Mouse (Mus musculus): Measurements from ENCODE around the gene Tnrc6b. TPM values are rescaled to one million over a fixed set of nuclear protein-coding genes. Genes with fewer than 3 reads are reported as not detected.

The Tnrc6b gene
- total RNA-seq, 1 experiment, result 37.0 TPM

- DNase-seq (ENCODE audit: low read depth, low spot score), result no peak
- Histone ChIP-seq H3K9me3 (ENCODE audit: control insufficient read depth, insufficient read depth, low read depth, low read length) (no peaks in the 10 kb centered on the region), H3K36me3 (ENCODE audit: control insufficient read depth, insufficient read depth, low read length, poor library complexity, severe bottlenecking) (no peaks in the 10 kb centered on the region), H3K4me3 (ENCODE audit: insufficient read depth in 1 of 2, low read depth in 1 of 2, low read length in 2 of 2, poor library complexity in 1 of 2, severe bottlenecking in 1 of 2) (no peak overlapping the region), H3K27ac (ENCODE audit: insufficient read depth, low read depth, low read length, poor library complexity, severe bottlenecking) (no peak overlapping the region), H3K9ac (ENCODE audit: insufficient read depth, low read depth, low read length, poor library complexity, severe bottlenecking) (no peak overlapping the region), H3K4me1 (ENCODE audit: control insufficient read depth in 2 of 2, insufficient read depth in 2 of 2, low read length in 2 of 2, poor library complexity in 1 of 2) (no peaks in the 10 kb centered on the region; a peak in 1 of 4 replicates)
- TF ChIP-seq MAFK (IDR thresholded peaks at IDR 0.05; ENCODE audit: insufficient read depth, low read depth, low read length), result no peak
- TF ChIP-seq CHD2 (IDR thresholded peaks at IDR 0.05; ENCODE audit: low read depth, low read length), result no peak
- TF ChIP-seq HCFC1 (IDR thresholded peaks at IDR 0.05; ENCODE audit: borderline replicate concordance, insufficient read depth, low read length), result no peak
- TF ChIP-seq ZNF384 (IDR thresholded peaks at IDR 0.05; ENCODE audit: low read depth, low read length), result no peak
- TF ChIP-seq ZC3H11A (IDR thresholded peaks at IDR 0.05; ENCODE audit: borderline replicate concordance, low read depth, low read length), result no peak
- in situ Hi-C loops (cut with MboI; ENCODE audit: low sequenced_read_pairs in 2 of 2, unreplicated experiment in 2 of 2), result no loop called here
Observed at GRCm38 (mm10) chr15:80983264-80983663, 272.2 kb downstream of the Tnrc6b start.

- no peaks in the 10 kb centered on the region for H3K36me3 ChIP-seq (ENCODE audit: control insufficient read depth, insufficient read depth, low read length, poor library complexity, severe bottlenecking)
- H3K4me3 ChIP-seq (ENCODE audit: insufficient read depth in 1 of 2, low read depth in 1 of 2, low read length in 2 of 2, poor library complexity in 1 of 2, severe bottlenecking in 1 of 2), result no peak overlapping the region
- in situ Hi-C loops (cut with MboI; ENCODE audit: low sequenced_read_pairs in 2 of 2, unreplicated experiment in 2 of 2), result no loop called here
- TF ChIP-seq CHD2 (IDR thresholded peaks at IDR 0.05; ENCODE audit: low read depth, low read length) (no peak), ZC3H11A (IDR thresholded peaks at IDR 0.05; ENCODE audit: borderline replicate concordance, low read depth, low read length) (no peak), MAFK (IDR thresholded peaks at IDR 0.05; ENCODE audit: insufficient read depth, low read depth, low read length) (no peak), ZNF384 (IDR thresholded peaks at IDR 0.05; ENCODE audit: low read depth, low read length) (no peak), HCFC1 (IDR thresholded peaks at IDR 0.05; ENCODE audit: borderline replicate concordance, insufficient read depth, low read length) (no peak)
- no peak overlapping the region for H3K9ac ChIP-seq (ENCODE audit: insufficient read depth, low read depth, low read length, poor library complexity, severe bottlenecking)
- no peak for DNase-seq (ENCODE audit: low read depth, low spot score)
- H3K9me3 ChIP-seq (ENCODE audit: control insufficient read depth, insufficient read depth, low read depth, low read length), result no peaks in the 10 kb centered on the region
- H3K27ac ChIP-seq (ENCODE audit: insufficient read depth, low read depth, low read length, poor library complexity, severe bottlenecking), result no peak overlapping the region
- no peaks in the 10 kb centered on the region for H3K4me1 ChIP-seq (ENCODE audit: control insufficient read depth in 2 of 2, insufficient read depth in 2 of 2, low read length in 2 of 2, poor library complexity in 1 of 2)
Observed at GRCm38 (mm10) chr15:80988331-80988730, 277.2 kb downstream of the Tnrc6b start.

- no peaks in the 10 kb centered on the region for H3K36me3 ChIP-seq (ENCODE audit: control insufficient read depth, insufficient read depth, low read length, poor library complexity, severe bottlenecking)
- TF ChIP-seq ZC3H11A (IDR thresholded peaks at IDR 0.05; ENCODE audit: borderline replicate concordance, low read depth, low read length) (no peak), ZNF384 (IDR thresholded peaks at IDR 0.05; ENCODE audit: low read depth, low read length) (no peak), HCFC1 (IDR thresholded peaks at IDR 0.05; ENCODE audit: borderline replicate concordance, insufficient read depth, low read length) (no peak), MAFK (IDR thresholded peaks at IDR 0.05; ENCODE audit: insufficient read depth, low read depth, low read length) (no peak), CHD2 (IDR thresholded peaks at IDR 0.05; ENCODE audit: low read depth, low read length) (no peak)
- H3K9me3 ChIP-seq (ENCODE audit: control insufficient read depth, insufficient read depth, low read depth, low read length), result no peaks in the 10 kb centered on the region
- no peak for DNase-seq (ENCODE audit: low read depth, low spot score)
- H3K4me1 ChIP-seq (ENCODE audit: control insufficient read depth in 2 of 2, insufficient read depth in 2 of 2, low read length in 2 of 2, poor library complexity in 1 of 2), result no peaks in the 10 kb centered on the region
- H3K4me3 ChIP-seq (ENCODE audit: insufficient read depth in 1 of 2, low read depth in 1 of 2, low read length in 2 of 2, poor library complexity in 1 of 2, severe bottlenecking in 1 of 2), result no peak overlapping the region
- in situ Hi-C loops (cut with MboI; ENCODE audit: low sequenced_read_pairs in 2 of 2, unreplicated experiment in 2 of 2), result no loop called here
- H3K9ac ChIP-seq (ENCODE audit: insufficient read depth, low read depth, low read length, poor library complexity, severe bottlenecking), result no peak overlapping the region
- H3K27ac ChIP-seq (ENCODE audit: insufficient read depth, low read depth, low read length, poor library complexity, severe bottlenecking), result no peak overlapping the region
Observed at GRCm38 (mm10) chr15:80989712-80990111, 278.6 kb downstream of the Tnrc6b start.

Other genes starting within 250 kb of the Tnrc6b start
- gene Enthd1, start 146.2 kb upstream of the Tnrc6b start, total RNA-seq (2012; rRNA removed), result 0.49 TPM in 1 of 2 replicates, not detected in the other
- 0.05 and 0.45 TPM in 2 replicates for gene Grap2, start 138.7 kb upstream of the Tnrc6b start, total RNA-seq (2012; rRNA removed)
- 0.58 and 1.0 TPM in 2 replicates for gene Fam83f, start 39.5 kb upstream of the Tnrc6b start, total RNA-seq (2012; rRNA removed)
- 124 and 166 TPM in 2 replicates for gene Adsl, start 237.2 kb downstream of the Tnrc6b start, total RNA-seq (2012; rRNA removed)

Data from ES-E14 (cell line).